ENCODE assay signal across 8 mouse cellular contexts in genomic region chr9:88520849-88521483, GRCm38 (mm10). TPM values are rescaled to one million over a fixed set of nuclear protein-coding genes. Genes with fewer than 3 reads are reported as not detected.
A peak's percentile ranks its signal among the peaks of the same experiment; 100 is the strongest.
DNase-seq lines count a peak whose midpoint lies in the region; ATAC-seq and TF ChIP-seq lines count a peak whose summit lies in the region.

No protein-coding gene starts in this region.

- no peak overlapping the region for H3K27ac ChIP-seq in heart, postnatal 0 days (ENCODE audit: low read depth)
- 0 out of 2 replicates have a peak overlapping the region, but pooled peaks have one; percentile 96 for H3K27ac ChIP-seq in hindbrain, embryonic 15.5 days (replicated peaks)
- H3K27ac ChIP-seq in midbrain, embryonic 14.5 days (replicated peaks; ENCODE audit: low read depth, low read length), result no peak overlapping the region

- no peaks in the 10 kb centered on the region for H3K9me3 ChIP-seq in heart, postnatal 0 days (replicated peaks; ENCODE audit: control insufficient read depth, low read length)
- no peaks in the 10 kb centered on the region for H3K9me3 ChIP-seq in hindbrain, embryonic 15.5 days
- no peaks in the 10 kb centered on the region for H3K9me3 ChIP-seq in midbrain, embryonic 14.5 days (ENCODE audit: control insufficient read depth, low read length)

- peaks cover 17% of the 10 kb centered on the region for H3K4me1 ChIP-seq in heart, postnatal 0 days (ENCODE audit: control insufficient read depth, insufficient read depth)
- peaks cover 31% of the 10 kb centered on the region for H3K4me1 ChIP-seq in hindbrain, embryonic 15.5 days (replicated peaks)
- peaks cover 23% of the 10 kb centered on the region for H3K4me1 ChIP-seq in midbrain, embryonic 14.5 days (ENCODE audit: control insufficient read depth, insufficient read depth, low read length)

- DNase-seq in heart, postnatal 0 days (ENCODE audit: low spot score), result no peak
- no peak for DNase-seq in heart, adult 11 months
- peak; percentile 50 for DNase-seq in R1 (ENCODE audit: low read depth, low spot score)
- DNase-seq in midbrain, embryonic 14.5 days, result peak; percentile 2
- DNase-seq in layer of hippocampus, adult 18-20 months (ENCODE audit: low spot score in 2 of 2), result no peak
- DNase-seq in layer of hippocampus, adult 11-12 months (ENCODE audit: low spot score), result no peak
- no peak for DNase-seq in cerebellum, adult 9-11 months

- H3K9ac ChIP-seq in heart, postnatal 0 days (replicated peaks; ENCODE audit: low read depth, low read length), result no peak overlapping the region
- H3K9ac ChIP-seq in hindbrain, embryonic 15.5 days, result peak overlapping the region; percentile 97
- peak overlapping the region; percentile 83 for H3K9ac ChIP-seq in midbrain, embryonic 14.5 days (replicated peaks; ENCODE audit: low read length)

- H3K4me3 ChIP-seq in heart, postnatal 0 days (ENCODE audit: low read depth, low read length), result peak overlapping the region; percentile 72
- H3K4me3 ChIP-seq in hindbrain, embryonic 15.5 days, result peak overlapping the region; percentile 83
- peak overlapping the region; percentile 58 for H3K4me3 ChIP-seq in midbrain, embryonic 14.5 days (replicated peaks; ENCODE audit: low read depth, low read length)

- no peak for TF ChIP-seq CTCF in heart, postnatal 0 days (IDR thresholded peaks at IDR 0.05; ENCODE audit: low read depth)

- peaks cover 14% of the 10 kb centered on the region for H3K36me3 ChIP-seq in heart, postnatal 0 days (replicated peaks; ENCODE audit: control insufficient read depth, insufficient read depth, low read length)
- H3K36me3 ChIP-seq in hindbrain, embryonic 15.5 days, result peaks cover 13% of the 10 kb centered on the region; the same call in 1 of the 2 replicates
- H3K36me3 ChIP-seq in midbrain, embryonic 14.5 days (ENCODE audit: control insufficient read depth, insufficient read depth, low read length), result peaks cover 14% of the 10 kb centered on the region

- H3K4me2 ChIP-seq in heart, postnatal 0 days (ENCODE audit: low read depth, low read length), result peak overlapping the region; percentile 79
- H3K4me2 ChIP-seq in hindbrain, embryonic 15.5 days, result peak overlapping the region; percentile 71
- peak overlapping the region; percentile 87 for H3K4me2 ChIP-seq in midbrain, embryonic 14.5 days (ENCODE audit: low read length)

- WGBS in heart, postnatal 0 days, result 28% methylated on average over 4 of the region's 4 CpGs
- 27% methylated on average over 4 of the region's 4 CpGs for WGBS in hindbrain, embryonic 15.5 days
- 22% methylated on average over 4 of the region's 4 CpGs for WGBS in midbrain, embryonic 14.5 days

- no peak for ATAC-seq in heart, postnatal 0 days (ENCODE audit: insufficient read depth, low read depth)
- no peak for ATAC-seq in hindbrain, embryonic 15.5 days (ENCODE audit: low FRiP score, low read depth)
- no peak for ATAC-seq in midbrain, embryonic 14.5 days (ENCODE audit: low FRiP score, low TSS enrichment)

- TF ChIP-seq EP300 in heart, postnatal 0 days (IDR thresholded peaks at IDR 0.05; ENCODE audit: low read depth), result no peak

- no peaks in the 10 kb centered on the region for H3K27me3 ChIP-seq in heart, postnatal 0 days (ENCODE audit: control insufficient read depth, insufficient read depth, low read length)
- H3K27me3 ChIP-seq in hindbrain, embryonic 15.5 days, result no peaks in the 10 kb centered on the region
- no peaks in the 10 kb centered on the region for H3K27me3 ChIP-seq in midbrain, embryonic 14.5 days (ENCODE audit: control insufficient read depth, insufficient read depth, low read length)

RNA-seq across cellular contexts. Expression of gene Zfp949, which starts 26.9 kb away (rescaled TPM):
- 3.3 and 4.9 TPM in 2 replicates for total RNA-seq in heart, postnatal 0 days (2014; rRNA removed; ENCODE audit: low replicate concordance)
- polyA plus RNA-seq in heart, postnatal 0 days (2015; fragmentation: Nextera tagmentation; extraction: Ambion mirVana), result 5.6 and 8.3 TPM in 2 replicates
- 17.2 and 19.8 TPM in 2 replicates for polyA plus RNA-seq in hindbrain, embryonic 15.5 days (2015; fragmentation: Nextera tagmentation; extraction: Ambion mirVana)
- 16.5 and 20.2 TPM in 2 replicates for polyA plus RNA-seq in midbrain, embryonic 14.5 days (2014; fragmentation: Nextera tagmentation; extraction: Ambion mirVana)
- 10 to 100 TPM; 22.3 to 23.9 TPM for total RNA-seq in layer of hippocampus, adult 18-20 months (2021)

RNA-seq across cellular contexts. Expression of gene Syncrip, which starts 38.6 kb away (rescaled TPM):
- 21.6 and 32.1 TPM in 2 replicates for total RNA-seq in heart, postnatal 0 days (2014; rRNA removed; ENCODE audit: low replicate concordance)
- 34.2 and 41.4 TPM in 2 replicates for polyA plus RNA-seq in heart, postnatal 0 days (2015; fragmentation: Nextera tagmentation; extraction: Ambion mirVana)
- polyA plus RNA-seq in hindbrain, embryonic 15.5 days (2015; fragmentation: Nextera tagmentation; extraction: Ambion mirVana), result 71.2 and 77.0 TPM in 2 replicates
- 85.3 and 117 TPM in 2 replicates for polyA plus RNA-seq in midbrain, embryonic 14.5 days (2014; fragmentation: Nextera tagmentation; extraction: Ambion mirVana)
- total RNA-seq in layer of hippocampus, adult 18-20 months (2021), result 10 to 100 TPM; 58.9 to 60.3 TPM

RNA-seq across cellular contexts. Expression of gene Trim43a, which starts 59.7 kb away (rescaled TPM):
- total RNA-seq in heart, postnatal 0 days (2014; rRNA removed; ENCODE audit: low replicate concordance), result not detected in 2 replicates
- 0.12 and 0.14 TPM in 2 replicates for polyA plus RNA-seq in heart, postnatal 0 days (2015; fragmentation: Nextera tagmentation; extraction: Ambion mirVana)
- 0.14 and 0.21 TPM in 2 replicates for polyA plus RNA-seq in hindbrain, embryonic 15.5 days (2015; fragmentation: Nextera tagmentation; extraction: Ambion mirVana)
- polyA plus RNA-seq in midbrain, embryonic 14.5 days (2014; fragmentation: Nextera tagmentation; extraction: Ambion mirVana), result 0.20 TPM in 1 of 2 replicates, not detected in the other
- total RNA-seq in layer of hippocampus, adult 18-20 months (2021), result under 1 TPM; 0.71 to 0.72 TPM

Comparison
In these comparisons a context has a peak if more than half of its experiments do, and no peak if none do; other contexts are left out.
1. DNase-seq: peak in R1 (single experiment) and midbrain, embryonic 14.5 days (single experiment); none in heart, postnatal 0 days (single experiment), heart, adult 11 months (single experiment), layer of hippocampus, adult 18-20 months (0 of 2), layer of hippocampus, adult 11-12 months (single experiment) and cerebellum, adult 9-11 months (single experiment).
2. Peak in every context shown above with its lines, with median percentiles within 50 percentile points of each other: H3K4me2 ChIP-seq and H3K4me3 ChIP-seq.